Mouse (Mus musculus) intestine, postnatal 0 days (tissue): ENCODE measurements at regions not wholly inside any gene's neighbourhood (a gene's known extent, or its start where the extent isn't known, plus 50 kb on each side); places are given as distances from the start of the nearest gene placed in this dataset.

Source experiments
- ATAC-seq: fragments of 200-750 bp; cut with Nextera tagmentation; 2 replicates; pipeline ENCODE4 v1.8.0; 2017; ENCODE audit warnings: mild to moderate bottlenecking, moderate TSS enrichment, moderate library complexity
- H3K27ac ChIP-seq: fragments of 300-500 bp; sonication (generic); 2 replicates; pipeline ENCODE4 v1.5.1; 2014; ENCODE audit warnings: mild to moderate bottlenecking, low read depth, low read length, moderate library complexity
- H3K27me3 ChIP-seq: fragments of 300-500 bp; sonication (generic); replicated peaks from 2 replicates; pipeline ENCODE4 v1.6.1; 2014; ENCODE audit warnings: low read length, mixed read lengths; ENCODE audit not compliant: control insufficient read depth, insufficient read depth
- H3K36me3 ChIP-seq: fragments of 300-500 bp; sonication (generic); 2 replicates; pipeline ENCODE4 v1.6.1; 2014; ENCODE audit warnings: mild to moderate bottlenecking, moderate library complexity; ENCODE audit not compliant: control insufficient read depth, insufficient read depth
- H3K4me1 ChIP-seq: fragments of 300-500 bp; sonication (generic); replicated peaks from 2 replicates; pipeline ENCODE4 v1.6.1; 2014; ENCODE audit warnings: antibody characterized with exemption, low read length, mixed read lengths; ENCODE audit not compliant: control insufficient read depth, insufficient read depth
- H3K4me2 ChIP-seq: fragments of 300-500 bp; sonication (generic); replicated peaks from 2 replicates; pipeline ENCODE4 v1.6.1; 2014; ENCODE audit warnings: low read depth, mild to moderate bottlenecking, moderate library complexity
- H3K4me3 ChIP-seq: fragments of 300-500 bp; sonication (generic); 2 replicates; pipeline ENCODE4 v1.5.1; 2014; ENCODE audit warnings: low read depth, low read length
- H3K9ac ChIP-seq: fragments of 300-500 bp; sonication (generic); 2 replicates; pipeline ENCODE4 v1.6.1; 2014; ENCODE audit warnings: mild to moderate bottlenecking, low read depth, low read length
- H3K9me3 ChIP-seq: fragments of 300-500 bp; sonication (generic); 2 replicates; pipeline ENCODE4 v1.6.1; 2016; ENCODE audit warnings: mixed run types; ENCODE audit not compliant: control insufficient read depth
- CTCF ChIP-seq: sonication (generic); IDR thresholded peaks from 2 replicates; pipeline ENCODE4 v1.5.1; 2016; ENCODE audit warnings: low read depth, mild to moderate bottlenecking, control low read depth, antibody characterized with exemption, moderate library complexity
- WGBS: fragments of 180-500 bp; shearing (Covaris S2); extraction: QIAGEN DNeasy Blood & Tissue Kit; methylation state at CpG from one replicate; pipeline ENCODE4 v1.1.7; 2014; 5-methylcytosine and 5-hydroxymethylcytosine counted together

DNA sequence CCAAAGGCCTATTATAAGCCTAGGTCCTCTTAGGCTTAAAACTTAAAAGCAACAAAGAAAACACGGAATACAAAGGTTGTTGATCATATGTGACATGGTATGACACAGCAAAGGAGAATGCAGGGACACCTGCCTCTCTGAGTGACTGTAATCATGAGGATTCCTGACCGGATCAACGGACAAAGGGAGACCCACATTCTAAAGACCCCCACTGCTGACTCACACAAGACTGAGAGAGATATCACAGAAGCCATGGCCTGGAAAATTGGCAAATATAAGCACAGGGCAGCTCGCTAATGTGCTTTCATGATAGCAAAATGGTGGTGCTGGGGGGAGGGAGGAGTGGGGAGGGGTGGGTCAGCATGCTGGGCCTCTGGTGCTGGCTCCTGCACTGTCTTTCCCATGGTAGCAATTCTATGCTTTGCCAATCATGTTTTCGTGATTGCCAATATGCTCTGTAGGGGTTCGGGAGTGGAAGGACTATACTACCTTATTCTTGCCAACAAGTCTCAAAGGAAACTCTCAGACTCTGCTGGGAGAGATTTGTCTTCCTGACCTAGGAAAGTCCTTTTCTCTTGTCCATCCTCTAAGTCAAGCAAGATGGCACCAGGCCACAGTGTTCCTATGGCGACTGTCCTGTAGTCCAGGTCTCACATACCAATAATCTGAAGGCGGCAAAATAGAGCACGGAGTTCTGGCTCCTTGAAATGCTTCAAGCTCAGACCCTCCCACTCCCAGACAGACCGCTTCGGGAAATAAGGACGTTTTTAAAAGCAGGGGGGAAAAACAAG, 110.5 kb upstream of the Nav3 start:
- no peak for TF ChIP-seq CTCF
- H3K9me3 ChIP-seq: no peaks in the 10 kb centered on the region
- H3K4me1 ChIP-seq: no peaks in the 10 kb centered on the region
- no peak overlapping the region for H3K4me2 ChIP-seq
- ATAC-seq: no peak
- no peaks in the 10 kb centered on the region for H3K27me3 ChIP-seq
- 87% methylated on average over 12 of the region's 12 CpGs for WGBS
- no peaks in the 10 kb centered on the region for H3K36me3 ChIP-seq
- no peak overlapping the region for H3K4me3 ChIP-seq
- no peak overlapping the region for H3K27ac ChIP-seq
- no peak overlapping the region for H3K9ac ChIP-seq

DNA sequence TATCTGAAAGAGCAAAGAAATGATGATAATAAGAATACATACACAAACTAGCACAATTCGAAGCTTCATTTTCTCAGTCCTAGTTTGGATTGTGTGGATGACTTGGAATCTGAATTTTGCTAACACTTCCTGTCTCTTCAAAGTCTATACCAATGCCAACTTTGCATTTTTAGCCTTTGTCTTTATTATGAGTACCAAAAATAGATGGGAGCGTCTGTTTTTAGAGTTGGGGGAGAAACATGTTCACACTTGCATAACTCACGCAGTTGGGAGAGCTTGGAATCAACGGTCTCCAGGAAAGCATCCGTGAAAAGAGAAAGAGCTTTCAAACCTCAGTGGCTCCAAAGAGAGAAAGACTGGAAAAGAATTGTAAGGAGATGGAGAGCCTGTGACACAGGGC, 114.5 kb upstream of the Nav3 start:
- TF ChIP-seq CTCF: no peak
- no peaks in the 10 kb centered on the region for H3K9me3 ChIP-seq
- no peak overlapping the region for H3K4me3 ChIP-seq
- no peaks in the 10 kb centered on the region for H3K4me1 ChIP-seq
- H3K36me3 ChIP-seq: no peaks in the 10 kb centered on the region
- no peaks in the 10 kb centered on the region for H3K27me3 ChIP-seq
- H3K27ac ChIP-seq: no peak overlapping the region
- no peak for ATAC-seq
- no peak overlapping the region for H3K9ac ChIP-seq
- H3K4me2 ChIP-seq: no peak overlapping the region
- 87% methylated on average over 5 of the region's 5 CpGs for WGBS

DNA sequence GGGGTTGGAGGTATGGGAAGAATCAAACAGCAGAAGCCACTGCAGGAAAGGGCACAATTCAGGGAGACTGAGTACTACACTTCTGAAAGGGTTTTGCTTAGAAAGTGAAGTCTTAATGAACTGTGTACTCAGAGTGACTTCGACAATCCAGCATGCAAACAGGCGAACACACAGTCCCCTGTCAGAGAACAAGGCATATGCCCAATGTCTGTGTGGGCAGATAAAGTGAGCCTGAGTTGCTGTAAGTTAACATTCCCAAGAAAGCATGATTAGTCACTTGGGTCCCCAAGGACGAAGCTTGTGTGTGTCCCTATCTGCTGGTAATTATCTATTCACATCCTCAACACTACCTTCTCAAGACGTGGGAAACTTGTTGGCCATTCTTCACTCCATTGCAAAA, 115.2 kb upstream of the Nav3 start:
- Histone ChIP-seq H3K9me3 (no peaks in the 10 kb centered on the region), H3K27me3 (no peaks in the 10 kb centered on the region), H3K4me1 (no peaks in the 10 kb centered on the region), H3K27ac (no peak overlapping the region), H3K4me3 (no peak overlapping the region), H3K9ac (no peak overlapping the region), H3K4me2 (no peak overlapping the region), H3K36me3 (no peaks in the 10 kb centered on the region)
- no peak for TF ChIP-seq CTCF
- ATAC-seq: no peak
- 63% methylated on average over 4 of the region's 4 CpGs for WGBS

DNA sequence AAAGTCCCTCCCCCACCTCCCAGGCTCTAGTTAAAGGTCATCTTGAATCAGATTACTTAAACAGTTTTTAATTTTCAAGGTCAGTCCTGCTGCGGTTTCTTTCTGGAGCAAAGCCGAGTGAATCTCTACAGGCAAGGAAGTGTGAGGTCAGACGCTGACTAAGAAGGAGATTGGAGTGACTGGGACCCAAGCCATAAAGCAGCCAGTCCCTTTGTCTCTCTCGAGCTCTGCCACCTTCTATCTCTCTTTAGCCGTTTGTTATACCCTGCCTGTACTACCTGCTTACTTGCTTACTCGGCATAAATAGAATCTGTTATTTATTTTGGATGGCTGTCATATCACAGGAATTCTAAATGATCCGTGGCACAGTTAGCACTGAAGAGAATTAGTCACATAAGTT, 117.5 kb upstream of the Nav3 start:
- Histone ChIP-seq H3K4me3 (no peak overlapping the region), H3K4me2 (no peak overlapping the region), H3K36me3 (no peaks in the 10 kb centered on the region), H3K27ac (no peak overlapping the region), H3K27me3 (no peaks in the 10 kb centered on the region), H3K9me3 (peaks cover 4% of the 10 kb centered on the region; the same call in 1 of the 2 replicates), H3K9ac (no peak overlapping the region), H3K4me1 (no peaks in the 10 kb centered on the region)
- WGBS: 46% methylated on average over 7 of the region's 7 CpGs
- ATAC-seq: no peak
- TF ChIP-seq CTCF: no peak

DNA sequence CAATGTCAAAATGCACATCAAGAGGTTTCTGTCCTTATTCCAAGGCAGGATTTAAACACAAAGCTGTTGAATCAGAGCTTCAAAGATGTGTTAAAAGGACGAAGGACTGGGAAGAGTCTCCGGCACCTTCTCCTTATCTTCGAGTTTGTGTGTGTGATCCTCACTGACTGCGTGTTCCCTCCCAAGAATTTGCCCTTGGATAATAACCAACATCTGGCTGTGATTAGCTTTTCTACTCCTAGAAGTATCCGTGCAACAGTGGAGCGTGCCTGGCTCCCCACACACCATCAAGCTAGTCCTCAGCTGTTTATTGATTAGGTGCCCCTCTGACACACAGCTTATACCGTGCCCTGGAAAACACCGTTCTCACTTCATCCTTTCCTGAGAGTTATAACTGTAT, 130.0 kb upstream of the Nav3 start:
- Histone ChIP-seq H3K4me2 (no peak overlapping the region), H3K36me3 (no peaks in the 10 kb centered on the region), H3K4me3 (no peak overlapping the region), H3K9me3 (no peaks in the 10 kb centered on the region), H3K27ac (no peak overlapping the region), H3K9ac (no peak overlapping the region), H3K4me1 (no peaks in the 10 kb centered on the region), H3K27me3 (no peaks in the 10 kb centered on the region)
- no peak for TF ChIP-seq CTCF
- no peak for ATAC-seq
- 77% methylated on average over 8 of the region's 8 CpGs for WGBS

DNA sequence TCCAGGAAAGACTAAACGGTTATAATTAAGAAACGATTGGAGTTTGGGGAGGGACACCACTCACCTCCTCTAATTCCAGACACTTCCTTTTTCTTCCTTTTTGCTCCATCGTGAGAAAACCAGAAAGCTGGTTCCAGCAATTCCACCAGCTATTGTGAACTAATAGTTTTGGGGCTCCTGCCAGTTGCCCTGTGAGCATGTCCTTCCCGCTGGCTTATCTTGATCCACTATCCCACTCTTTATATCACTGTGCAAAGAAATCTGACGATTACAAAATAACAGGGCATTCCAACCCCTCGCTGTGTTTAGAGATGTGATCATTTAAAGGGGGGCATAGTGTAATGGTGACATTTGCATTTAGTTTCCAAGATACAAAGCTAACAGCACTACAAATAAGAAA, 130.5 kb upstream of the Nav3 start:
- H3K4me1 ChIP-seq: no peaks in the 10 kb centered on the region
- 79% methylated on average over 6 of the region's 6 CpGs for WGBS
- no peak for ATAC-seq
- no peak overlapping the region for H3K4me2 ChIP-seq
- no peaks in the 10 kb centered on the region for H3K27me3 ChIP-seq
- no peaks in the 10 kb centered on the region for H3K36me3 ChIP-seq
- no peaks in the 10 kb centered on the region for H3K9me3 ChIP-seq
- no peak overlapping the region for H3K27ac ChIP-seq
- H3K4me3 ChIP-seq: no peak overlapping the region
- no peak for TF ChIP-seq CTCF
- no peak overlapping the region for H3K9ac ChIP-seq
